Mouse (Mus musculus) forebrain, embryonic 16.5 days (tissue): ENCODE measurements around the gene 2810004N23Rik. TPM values are rescaled to one million over a fixed set of nuclear protein-coding genes. Genes with fewer than 3 reads are reported as not detected.
"Not testable (repeated sequence)": the region's sequence is repeated elsewhere in the genome, so short reads cannot be mapped to it uniquely, and the experiment has no call there.

Experiments used
- ATAC-seq: fragments of 200-750 bp; cut with Nextera tagmentation; 2 replicates; pipeline ENCODE4 v1.8.0; 2017; ENCODE audit warnings: mild to moderate bottlenecking, moderate library complexity
- H3K27ac ChIP-seq: fragments of 300-500 bp; sonication (generic); 2 replicates; pipeline ENCODE4 v1.5.1; 2014; ENCODE audit warnings: low read length, control low read depth
- H3K27me3 ChIP-seq: fragments of 300-500 bp; sonication (generic); replicated peaks from 2 replicates; pipeline ENCODE4 v1.6.1; 2014; ENCODE audit warnings: low read length; ENCODE audit not compliant: control insufficient read depth, insufficient read depth
- H3K36me3 ChIP-seq: fragments of 300-500 bp; sonication (generic); 2 replicates; pipeline ENCODE4 v1.6.1; 2014; ENCODE audit not compliant: control insufficient read depth, insufficient read depth
- H3K4me1 ChIP-seq: fragments of 300-500 bp; sonication (generic); replicated peaks from 2 replicates; pipeline ENCODE4 v1.6.1; 2014; ENCODE audit warnings: low read length; ENCODE audit not compliant: control insufficient read depth, insufficient read depth
- H3K4me2 ChIP-seq: fragments of 300-500 bp; sonication (generic); 2 replicates; pipeline ENCODE4 v1.6.1; 2014; ENCODE audit warnings: mild to moderate bottlenecking, low read length, control low read depth
- H3K4me3 ChIP-seq: fragments of 300-500 bp; sonication (generic); replicated peaks from 2 replicates; pipeline ENCODE4 v1.5.1; 2014; ENCODE audit warnings: mild to moderate bottlenecking, low read length, control low read depth
- H3K9ac ChIP-seq: fragments of 300-500 bp; sonication (generic); replicated peaks from 2 replicates; pipeline ENCODE4 v1.6.1; 2014; ENCODE audit warnings: low read depth, low read length, control low read depth
- H3K9me3 ChIP-seq: fragments of 300-500 bp; sonication (generic); 2 replicates; pipeline ENCODE4 v1.6.1; 2016; ENCODE audit warnings: low read length; ENCODE audit not compliant: control insufficient read depth
- WGBS: fragments of 180-500 bp; shearing (Covaris S2); extraction: QIAGEN DNeasy Blood & Tissue Kit; methylation state at CpG from one replicate; pipeline ENCODE4 v1.1.7; 2014; 5-methylcytosine and 5-hydroxymethylcytosine counted together
- polyA plus RNA-seq: library from polyadenylated mRNA; unstranded; fragments of >200 nt; fragmentation: Nextera tagmentation; extraction: Ambion mirVana; gene quantifications from 2 replicates; pipeline ENCODE4 v1.2.1, GENCODE M21; 2015

2810004N23Rik gene
- polyA plus RNA-seq, 1 experiment from 2014 or later = 38.3 TPM

- H3K4me2 ChIP-seq, H3K27me3 ChIP-seq, H3K27ac ChIP-seq, H3K9me3 ChIP-seq, ATAC-seq, H3K9ac ChIP-seq, H3K4me3 ChIP-seq, H3K4me1 ChIP-seq: not testable (repeated sequence)
- WGBS = 91% methylated on average over 1 of the region's 1 CpGs
- H3K36me3 ChIP-seq = peaks cover 13% of the 10 kb centered on the region; the same call in 1 of the 2 replicates
Measured at GRCm38 (mm10) chr8:124842929-124843328, 20.0 kb downstream of the 2810004N23Rik start.

GRCm38 (mm10) chr8:124841775-124842174, 21.1 kb downstream of the 2810004N23Rik start:
- H3K27ac ChIP-seq = no peak overlapping the region
- no peak overlapping the region for H3K4me2 ChIP-seq
- no peak for ATAC-seq
- H3K27me3 ChIP-seq = no peaks in the 10 kb centered on the region
- H3K4me1 ChIP-seq = no peaks in the 10 kb centered on the region
- WGBS = 93% methylated on average over 10 of the region's 10 CpGs
- H3K4me3 ChIP-seq = no peak overlapping the region
- no peaks in the 10 kb centered on the region for H3K9me3 ChIP-seq
- H3K9ac ChIP-seq = no peak overlapping the region
- H3K36me3 ChIP-seq = peaks cover 13% of the 10 kb centered on the region; the same call in 1 of the 2 replicates

- H3K4me3 ChIP-seq = no peak overlapping the region
- H3K9me3 ChIP-seq = no peaks in the 10 kb centered on the region
- H3K36me3 ChIP-seq = peaks cover 13% of the 10 kb centered on the region; the same call in 1 of the 2 replicates
- no peak for ATAC-seq
- H3K9ac ChIP-seq = no peak overlapping the region
- H3K4me1 ChIP-seq = no peaks in the 10 kb centered on the region
- no peaks in the 10 kb centered on the region for H3K27me3 ChIP-seq
- no peak overlapping the region for H3K27ac ChIP-seq
- 93% methylated on average over 7 of the region's 7 CpGs for WGBS
- H3K4me2 ChIP-seq = no peak overlapping the region
Measured at GRCm38 (mm10) chr8:124840900-124841299, 22.0 kb downstream of the 2810004N23Rik start.

GRCm38 (mm10) chr8:124839371-124839770, 23.5 kb downstream of the 2810004N23Rik start:
- Histone ChIP-seq H3K36me3 (peaks cover 13% of the 10 kb centered on the region; the same call in 1 of the 2 replicates), H3K9me3 (no peaks in the 10 kb centered on the region), H3K27me3 (no peaks in the 10 kb centered on the region), H3K4me3 (no peak overlapping the region), H3K4me2 (no peak overlapping the region), H3K4me1 (no peaks in the 10 kb centered on the region), H3K9ac (no peak overlapping the region), H3K27ac (no peak overlapping the region)
- no peak for ATAC-seq
- WGBS = 94% methylated on average over 10 of the region's 10 CpGs

GRCm38 (mm10) chr8:124837956-124838355, 25.0 kb downstream of the 2810004N23Rik start:
- H3K4me3 ChIP-seq = no peak overlapping the region
- H3K27me3 ChIP-seq = no peaks in the 10 kb centered on the region
- 93% methylated on average over 2 of the region's 2 CpGs for WGBS
- H3K4me1 ChIP-seq = no peaks in the 10 kb centered on the region
- H3K9me3 ChIP-seq = no peaks in the 10 kb centered on the region
- H3K4me2 ChIP-seq = no peak overlapping the region
- H3K36me3 ChIP-seq = peaks cover 13% of the 10 kb centered on the region; the same call in 1 of the 2 replicates
- H3K27ac ChIP-seq = no peak overlapping the region
- no peak for ATAC-seq
- no peak overlapping the region for H3K9ac ChIP-seq

- ATAC-seq = no peak
- H3K4me1 ChIP-seq = no peaks in the 10 kb centered on the region
- no peak overlapping the region for H3K27ac ChIP-seq
- 94% methylated on average over 2 of the region's 2 CpGs for WGBS
- no peak overlapping the region for H3K9ac ChIP-seq
- no peaks in the 10 kb centered on the region for H3K9me3 ChIP-seq
- H3K27me3 ChIP-seq = no peaks in the 10 kb centered on the region
- no peak overlapping the region for H3K4me3 ChIP-seq
- no peak overlapping the region for H3K4me2 ChIP-seq
- H3K36me3 ChIP-seq = peaks cover 13% of the 10 kb centered on the region; the same call in 1 of the 2 replicates
Measured at GRCm38 (mm10) chr8:124836907-124837306, 26.0 kb downstream of the 2810004N23Rik start.

- Histone ChIP-seq H3K4me2 (no peak overlapping the region), H3K4me1 (no peaks in the 10 kb centered on the region), H3K4me3 (no peak overlapping the region), H3K9me3 (no peaks in the 10 kb centered on the region), H3K27ac (no peak overlapping the region), H3K36me3 (peaks cover 13% of the 10 kb centered on the region; the same call in 1 of the 2 replicates), H3K9ac (no peak overlapping the region), H3K27me3 (no peaks in the 10 kb centered on the region)
- 85% methylated on average over 7 of the region's 7 CpGs for WGBS
- ATAC-seq = no peak
Measured at GRCm38 (mm10) chr8:124836273-124836672, 26.6 kb downstream of the 2810004N23Rik start.

GRCm38 (mm10) chr8:124835848-124836247, 27.1 kb downstream of the 2810004N23Rik start:
- H3K36me3 ChIP-seq = peaks cover 13% of the 10 kb centered on the region; the same call in 1 of the 2 replicates
- H3K9me3 ChIP-seq = no peaks in the 10 kb centered on the region
- H3K27ac ChIP-seq = no peak overlapping the region
- no peaks in the 10 kb centered on the region for H3K4me1 ChIP-seq
- H3K4me2 ChIP-seq = no peak overlapping the region
- H3K27me3 ChIP-seq = no peaks in the 10 kb centered on the region
- no peak for ATAC-seq
- H3K9ac ChIP-seq = no peak overlapping the region
- H3K4me3 ChIP-seq = no peak overlapping the region

GRCm38 (mm10) chr8:124833430-124834205, 29.3 kb downstream of the 2810004N23Rik start:
- Histone ChIP-seq H3K4me2 (no peak overlapping the region), H3K4me3 (no peak overlapping the region), H3K4me1 (no peaks in the 10 kb centered on the region), H3K9me3 (no peaks in the 10 kb centered on the region), H3K27ac (no peak overlapping the region), H3K27me3 (no peaks in the 10 kb centered on the region; the same call in 1 of the 2 replicates), H3K9ac (no peak overlapping the region), H3K36me3 (0 out of 2 replicates have a peak, but pooled peaks cover 9% of the 10 kb centered on the region)
- no peak for ATAC-seq
- 45% methylated on average over 15 of the region's 15 CpGs for WGBS
